Mouse (Mus musculus): Measurements from ENCODE around the gene Rita1.
A peak's percentile ranks its signal among the peaks of the same experiment; 100 is the strongest.

The Rita1 gene

GRCm38 (mm10) chr5:120570289-120570897 lies 42.0 kb downstream of the Rita1 start:
- no peak for DNase-seq

- no peak for DNase-seq
Measured at GRCm38 (mm10) chr5:120569791-120570190, 42.6 kb downstream of the Rita1 start.

- no peak for DNase-seq
Measured at GRCm38 (mm10) chr5:120568964-120569363, 43.4 kb downstream of the Rita1 start.

GRCm38 (mm10) chr5:120568336-120568768 lies 44.0 kb downstream of the Rita1 start:
- DNase-seq: no peak

GRCm38 (mm10) chr5:120567761-120568211 lies 44.6 kb downstream of the Rita1 start:
- peak; percentile 52 for DNase-seq

- no peak for DNase-seq
Measured at GRCm38 (mm10) chr5:120567253-120567701, 45.1 kb downstream of the Rita1 start.

- no peak for DNase-seq
Measured at GRCm38 (mm10) chr5:120566681-120567252, 45.6 kb downstream of the Rita1 start.

GRCm38 (mm10) chr5:120566101-120566500 lies 46.3 kb downstream of the Rita1 start:
- peak; percentile 56 for DNase-seq

GRCm38 (mm10) chr5:120565171-120565905 lies 47.1 kb downstream of the Rita1 start:
- DNase-seq: no peak

- no peak for DNase-seq
Measured at GRCm38 (mm10) chr5:120563914-120564311, 48.5 kb downstream of the Rita1 start.

- DNase-seq: no peak
Measured at GRCm38 (mm10) chr5:120562956-120563913, 49.2 kb downstream of the Rita1 start.

- DNase-seq: peak; percentile 39
Measured at GRCm38 (mm10) chr5:120560616-120561311, 51.6 kb downstream of the Rita1 start.

GRCm38 (mm10) chr5:120560129-120560615 lies 52.2 kb downstream of the Rita1 start:
- DNase-seq: no peak

- no peak for DNase-seq
Measured at GRCm38 (mm10) chr5:120558762-120559161, 53.6 kb downstream of the Rita1 start.

GRCm38 (mm10) chr5:120558041-120558440 lies 54.3 kb downstream of the Rita1 start:
- no peak for DNase-seq

GRCm38 (mm10) chr5:120555871-120556270 lies 56.5 kb downstream of the Rita1 start:
- DNase-seq: no peak

- DNase-seq: no peak
Measured at GRCm38 (mm10) chr5:120550673-120551072, 61.7 kb downstream of the Rita1 start.

GRCm38 (mm10) chr5:120550137-120550536 lies 62.3 kb downstream of the Rita1 start:
- DNase-seq: no peak

GRCm38 (mm10) chr5:120548236-120548850 lies 64.0 kb downstream of the Rita1 start:
- no peak for DNase-seq
